Mouse (Mus musculus) 3T3-L1 (cell line): ENCODE results near the gene Slc5a5.

Experiments
- DNase-seq: peaks from one replicate; pipeline ENCODE4 v3.0.0-alpha.2; 2015; ENCODE audit warnings: low read depth, low spot score

Slc5a5 gene

DNA sequence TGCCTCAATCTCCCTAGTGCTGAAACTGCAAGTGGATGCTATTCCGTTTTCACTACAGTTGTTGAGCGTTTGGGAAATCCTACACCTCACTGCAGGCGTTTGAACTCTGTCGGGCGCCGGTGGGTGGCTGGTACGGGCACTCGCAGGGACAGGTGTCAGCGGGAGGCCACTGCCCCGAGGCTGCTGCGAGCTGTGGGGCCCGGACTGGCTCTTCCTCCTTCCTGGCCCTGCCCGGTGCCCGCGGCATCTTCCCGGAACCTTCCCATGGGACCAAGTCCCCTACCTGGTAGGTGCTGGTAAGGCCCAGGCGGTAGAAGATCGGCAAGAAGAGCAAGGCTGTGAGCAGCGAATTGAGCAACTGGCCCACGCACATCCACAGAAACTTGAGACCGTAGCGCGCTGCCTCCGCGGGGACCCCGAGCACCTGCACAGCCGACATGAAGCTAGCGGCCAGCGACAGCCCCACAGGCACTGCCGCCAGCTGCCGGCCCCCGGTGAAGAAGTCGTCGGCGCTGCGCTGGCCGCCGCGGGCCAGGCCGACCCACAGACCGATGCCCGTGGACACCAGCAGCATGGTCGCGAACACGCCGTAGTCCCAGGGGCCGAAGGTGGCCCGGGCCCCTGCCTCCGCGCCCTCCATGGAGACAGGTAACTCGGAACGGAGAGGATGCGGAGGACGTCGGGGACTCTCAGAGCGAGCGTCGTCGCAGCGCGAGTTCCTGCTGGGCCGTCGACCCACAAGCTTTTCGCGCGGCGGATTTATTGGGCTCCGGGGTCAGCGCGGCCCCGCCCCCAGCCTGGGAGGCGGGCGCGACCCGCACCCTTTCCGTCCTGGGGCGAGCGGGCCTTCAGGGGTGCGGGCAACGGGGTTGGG, at the start of gene Slc5a5:
Gene Slc5a5 (minus strand): TSS at position 736 of the 874 bp plus-strand sequence.
- no peak for DNase-seq

DNA sequence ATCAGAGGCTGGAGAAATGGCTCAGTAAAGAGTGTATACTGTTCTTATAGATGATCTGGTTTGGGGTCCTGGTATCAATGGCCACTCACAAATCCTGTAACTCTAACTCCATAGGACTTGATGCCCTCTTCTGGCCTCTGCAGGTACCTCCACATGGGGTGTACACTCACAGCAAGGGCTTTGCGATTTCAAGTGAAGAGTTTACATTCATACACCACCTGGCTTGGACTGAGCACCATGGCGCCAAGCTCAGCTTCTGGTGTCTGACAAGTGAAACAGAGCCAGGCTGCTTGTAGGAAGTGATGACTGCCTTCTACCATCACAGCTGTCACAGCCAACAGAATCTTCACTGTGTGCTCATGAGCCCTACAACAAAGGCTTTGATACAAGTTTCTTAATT, 48.9 kb upstream of the Slc5a5 start:
- DNase-seq: no peak

- DNase-seq: no peak
These were observed 44.6 kb upstream of the Slc5a5 start for GRCm38 (mm10) chr8:70937200-70937599.

DNA sequence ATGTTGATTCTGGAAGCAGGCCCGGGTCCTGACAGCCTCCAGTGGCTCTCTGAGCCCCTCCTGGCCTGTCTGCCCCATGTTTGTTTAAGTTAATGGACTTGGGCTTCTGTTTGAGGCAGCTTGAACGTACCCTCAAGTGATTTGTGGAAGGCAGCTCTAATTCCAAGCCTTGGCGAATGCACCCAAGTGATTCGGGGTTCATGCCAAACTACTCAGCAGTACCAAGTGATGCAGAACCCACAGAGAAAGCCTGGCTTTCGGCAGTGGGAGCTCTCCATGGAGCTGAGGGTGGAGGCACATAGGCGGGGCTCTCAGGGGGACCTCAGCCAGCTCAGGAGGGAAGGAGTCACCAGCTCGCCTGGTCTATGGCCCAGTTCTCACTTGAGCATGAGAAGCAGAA, 42.2 kb upstream of the Slc5a5 start:
- DNase-seq: no peak

DNA sequence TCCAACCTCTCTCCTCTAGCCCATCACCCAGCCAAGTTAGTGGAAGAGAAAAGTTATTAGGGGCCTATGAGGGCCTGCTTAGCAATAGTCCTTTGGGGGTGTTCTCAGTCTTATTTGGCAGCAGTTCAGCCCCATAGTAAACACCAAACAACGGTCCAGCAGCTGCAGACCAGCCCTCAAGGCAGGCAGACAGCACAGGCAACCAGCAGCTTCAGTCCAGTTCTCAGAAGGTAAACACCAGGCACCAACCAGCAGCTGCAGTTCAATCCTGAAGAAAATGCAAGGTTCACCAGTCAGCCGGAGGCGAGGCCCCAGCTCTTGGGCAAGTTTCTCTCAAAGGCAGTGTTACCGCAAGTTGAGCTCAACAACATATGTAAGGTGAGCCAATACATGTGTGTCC, 40.5 kb upstream of the Slc5a5 start:
- no peak for DNase-seq

DNA sequence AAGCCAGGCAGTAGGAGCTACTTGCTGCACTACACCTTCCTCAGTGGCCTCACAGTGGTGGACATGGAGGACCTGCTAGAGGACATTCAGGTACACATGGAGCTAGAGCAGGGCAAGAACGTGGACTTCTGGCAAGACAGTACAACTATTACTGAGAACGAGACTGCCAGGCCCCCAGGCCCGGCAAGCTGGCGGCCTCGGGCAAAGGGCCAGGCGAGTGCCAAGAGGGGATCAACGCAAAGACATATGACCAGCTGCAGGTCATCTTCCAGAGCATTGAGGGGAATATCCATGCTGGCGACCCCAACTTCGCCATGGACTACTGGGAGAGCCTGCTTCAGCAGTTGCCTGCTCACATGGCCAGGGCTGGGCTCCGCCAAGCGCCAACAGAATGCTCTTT, 39.2 kb upstream of the Slc5a5 start:
- no peak for DNase-seq

GRCm38 (mm10) chr8:70928778-70929322, 36.3 kb upstream of the Slc5a5 start:
- peak; percentile 22 for DNase-seq

- DNase-seq: peak; percentile 31
These were observed 35.5 kb upstream of the Slc5a5 start for GRCm38 (mm10) chr8:70928096-70928495.

- DNase-seq: no peak
These were observed 33.8 kb upstream of the Slc5a5 start for GRCm38 (mm10) chr8:70926396-70926795.

DNA sequence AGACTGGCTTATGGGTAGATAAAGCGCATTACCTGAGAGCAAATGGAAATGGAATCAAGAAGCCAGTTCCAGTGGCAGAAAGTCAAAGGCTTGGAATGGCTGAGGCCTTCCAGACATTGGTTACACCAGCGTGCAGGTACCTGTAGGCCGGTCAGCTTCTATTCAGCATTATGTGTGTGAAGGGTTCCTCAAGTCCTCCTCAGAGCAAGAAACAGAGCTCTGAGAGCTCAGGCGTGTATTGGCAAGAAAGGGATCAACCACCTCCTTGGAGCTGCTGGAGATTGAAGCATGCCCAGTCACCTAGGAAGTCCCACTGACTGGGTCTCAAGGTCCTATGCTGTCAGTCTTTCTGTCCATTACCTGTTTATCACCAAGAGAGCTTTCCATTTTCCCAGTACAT, 33.2 kb upstream of the Slc5a5 start:
- DNase-seq: no peak

DNA sequence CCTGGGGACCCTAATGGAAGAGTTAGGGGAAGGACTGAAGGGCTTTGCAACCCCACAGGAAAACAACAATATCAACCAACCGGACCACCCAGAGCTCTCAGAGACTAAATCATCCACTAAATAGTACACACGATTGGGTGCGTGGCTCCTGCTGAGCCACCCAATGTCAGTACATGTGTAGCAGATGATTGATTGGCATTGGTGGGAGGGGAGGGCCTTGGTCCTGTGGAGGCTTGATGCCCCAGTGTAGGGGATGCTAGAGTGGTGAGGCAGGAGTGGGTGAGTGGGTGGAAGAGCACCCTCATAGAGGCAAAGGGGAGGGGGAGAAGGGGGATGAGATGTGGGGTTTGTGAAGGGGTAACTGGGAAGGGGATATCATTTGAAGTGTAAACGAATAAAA, 31.6 kb upstream of the Slc5a5 start:
- DNase-seq: no peak

- DNase-seq: peak; percentile 55
These were observed 27.7 kb upstream of the Slc5a5 start for GRCm38 (mm10) chr8:70920049-70920922.

DNA sequence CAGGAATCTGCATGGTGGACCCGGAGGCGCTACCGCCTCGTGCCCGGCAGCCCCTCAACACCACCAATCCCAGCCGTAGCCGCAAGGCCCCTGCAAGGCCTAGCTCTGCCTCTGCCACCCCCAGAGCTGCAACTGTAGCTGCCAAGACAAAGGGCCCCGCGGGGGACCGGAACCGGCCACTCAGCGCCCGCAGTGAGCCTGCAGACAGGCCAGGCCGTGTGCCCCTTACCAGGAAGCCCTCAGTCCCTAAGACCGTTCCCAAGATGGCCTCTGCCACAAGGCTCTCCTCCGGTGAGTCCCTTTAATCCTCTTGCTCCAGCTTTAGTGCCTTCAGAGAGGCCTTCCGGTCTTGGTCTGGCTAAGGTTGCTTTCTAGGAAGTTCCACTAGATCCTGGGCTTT, 22.1 kb upstream of the Slc5a5 start:
- no peak for DNase-seq

DNA sequence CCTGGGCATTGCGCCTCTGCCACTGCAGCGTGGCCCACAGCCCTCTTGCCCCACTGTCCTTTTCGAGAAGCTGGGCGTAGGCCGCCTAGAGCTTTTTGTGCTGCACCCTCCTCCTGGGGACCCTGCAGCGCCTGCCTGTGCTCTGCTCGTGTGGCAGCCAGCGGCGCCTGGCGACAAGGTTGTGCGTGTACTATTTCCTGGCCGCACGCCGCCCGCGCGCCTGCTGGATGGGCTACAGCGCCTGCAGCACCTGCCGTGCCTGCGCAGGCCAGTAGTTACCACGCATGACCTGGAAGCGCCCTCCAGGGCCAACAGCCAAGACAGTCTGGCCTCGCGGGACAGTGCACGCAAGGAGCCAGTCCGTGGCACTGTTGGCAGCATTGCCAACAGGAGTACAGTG, 21.0 kb upstream of the Slc5a5 start:
- no peak for DNase-seq

- no peak for DNase-seq
These were observed 20.4 kb upstream of the Slc5a5 start for GRCm38 (mm10) chr8:70912955-70913354.

GRCm38 (mm10) chr8:70911596-70911995, 19.0 kb upstream of the Slc5a5 start:
- DNase-seq: peak; percentile 64

- no peak for DNase-seq
These were observed 15.0 kb upstream of the Slc5a5 start for GRCm38 (mm10) chr8:70907518-70907917.

GRCm38 (mm10) chr8:70905831-70906736, 13.5 kb upstream of the Slc5a5 start, which contains the start of gene Map1s:
Gene Map1s, plus strand, starts transcription at chr8:70905932.
- peak; percentile 82 for DNase-seq

- DNase-seq: no peak
These were observed 12.9 kb upstream of the Slc5a5 start for GRCm38 (mm10) chr8:70905463-70905830.

- peak; percentile 86 for DNase-seq
These were observed 12.0 kb upstream of the Slc5a5 start for GRCm38 (mm10) chr8:70904532-70904931.

- peak; percentile 96 for DNase-seq
These were observed 11.0 kb upstream of the Slc5a5 start for GRCm38 (mm10) chr8:70903582-70903981.
